Mouse (Mus musculus): ENCODE results near the gene Asap3.

Gene Asap3

DNA sequence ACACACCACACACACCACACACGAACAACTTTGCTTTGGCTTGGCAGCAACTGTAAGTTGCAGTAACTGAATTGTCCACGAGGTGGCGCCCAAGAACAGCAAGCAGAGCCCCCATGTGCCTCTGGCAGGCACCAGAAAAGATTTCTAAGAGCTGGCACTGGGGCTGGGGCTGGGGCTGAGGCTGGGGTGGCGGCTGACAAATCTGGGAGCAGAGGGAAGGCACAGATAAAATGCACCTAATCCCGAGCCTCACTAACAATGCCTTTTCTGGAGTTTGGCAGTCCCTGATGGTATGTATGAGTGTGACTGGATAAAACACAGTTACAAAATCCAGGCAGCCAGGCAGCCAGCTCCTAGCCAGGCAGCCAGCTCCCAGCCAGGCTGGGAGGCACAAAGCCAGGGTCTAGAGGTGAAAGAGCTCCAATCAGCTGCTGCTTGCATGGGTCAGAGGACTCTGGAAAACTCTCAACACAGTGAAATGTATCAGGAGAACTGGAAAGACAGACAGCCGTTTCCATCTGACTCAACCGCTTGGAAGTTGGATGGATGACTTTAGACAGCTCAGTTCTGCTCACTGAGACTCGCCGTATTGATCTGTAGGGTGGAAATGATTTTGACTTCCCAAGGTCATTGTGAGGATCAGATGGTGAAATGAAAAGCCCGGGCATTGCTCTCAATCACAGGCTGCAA is 54.5 kb downstream of the Asap3 start:
- DNase-seq, result peak; percentile 83

- peak; percentile 69 for DNase-seq
Measured at GRCm38 (mm10) chr4:136261912-136262311, 55.7 kb downstream of the Asap3 start.

GRCm38 (mm10) chr4:136263555-136263954 is 57.4 kb downstream of the Asap3 start:
- DNase-seq, result no peak

- no peak for DNase-seq
Measured at GRCm38 (mm10) chr4:136266716-136267343, 60.7 kb downstream of the Asap3 start.

DNA sequence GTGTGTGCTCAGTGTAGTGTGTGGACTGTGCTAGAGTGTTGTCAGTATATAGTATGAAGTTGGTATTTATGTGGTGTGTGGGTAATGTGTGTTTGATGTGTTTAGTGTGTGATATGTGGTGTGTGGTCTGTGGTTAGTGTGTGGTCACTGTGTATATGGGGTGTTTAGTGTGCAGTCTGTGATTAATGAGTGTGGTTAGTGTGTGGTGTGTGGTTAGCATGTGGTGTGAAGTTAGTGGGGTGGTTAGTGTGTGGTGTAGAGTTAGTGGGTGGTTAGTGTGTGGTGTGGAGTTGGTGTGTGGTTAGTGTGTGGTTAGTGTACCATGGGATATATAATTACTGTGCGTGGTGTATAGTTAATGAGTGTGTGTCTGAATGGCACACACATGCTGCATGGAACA is 62.7 kb downstream of the Asap3 start:
- no peak for DNase-seq

DNA sequence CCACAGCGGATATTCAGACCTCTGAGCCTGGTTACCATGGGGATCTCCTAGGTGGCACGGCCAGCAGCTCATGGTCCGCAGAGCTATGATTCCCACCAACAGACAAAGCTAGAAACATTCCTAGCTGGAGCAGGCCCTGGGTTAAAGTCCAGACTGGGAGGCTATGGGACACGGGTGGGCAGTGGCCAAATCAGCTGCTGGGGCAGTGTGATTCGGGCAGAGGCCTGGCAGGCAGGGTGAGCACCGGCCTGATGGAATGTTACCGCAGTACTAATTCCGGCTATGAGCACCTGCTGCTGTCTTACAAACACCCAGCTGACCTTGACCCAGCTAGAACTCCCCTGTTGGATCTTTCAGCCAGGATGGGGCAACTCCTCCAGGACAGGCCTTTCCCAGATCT is 64.5 kb downstream of the Asap3 start:
- DNase-seq, result peak; percentile 50

DNA sequence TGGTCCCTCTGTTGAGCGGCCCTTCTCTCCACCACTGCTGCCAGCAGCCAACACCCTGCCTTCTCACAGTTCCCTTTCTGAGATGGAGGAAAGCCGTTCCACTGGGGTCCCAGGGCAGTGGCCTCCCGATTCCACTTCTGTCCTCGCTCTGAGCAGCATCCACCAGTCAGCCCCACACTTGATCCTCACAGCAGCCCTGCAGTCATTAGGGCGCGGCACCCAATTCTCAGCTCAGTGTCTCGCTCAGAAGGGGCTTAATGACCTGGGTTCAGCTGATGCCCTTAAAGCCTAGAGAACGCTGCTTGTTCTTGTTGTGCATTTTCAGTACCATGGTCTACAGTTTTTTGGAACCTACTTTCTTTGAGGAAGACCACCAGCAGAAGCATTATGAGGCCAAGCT is 74.9 kb downstream of the Asap3 start:
- DNase-seq, result no peak

DNA sequence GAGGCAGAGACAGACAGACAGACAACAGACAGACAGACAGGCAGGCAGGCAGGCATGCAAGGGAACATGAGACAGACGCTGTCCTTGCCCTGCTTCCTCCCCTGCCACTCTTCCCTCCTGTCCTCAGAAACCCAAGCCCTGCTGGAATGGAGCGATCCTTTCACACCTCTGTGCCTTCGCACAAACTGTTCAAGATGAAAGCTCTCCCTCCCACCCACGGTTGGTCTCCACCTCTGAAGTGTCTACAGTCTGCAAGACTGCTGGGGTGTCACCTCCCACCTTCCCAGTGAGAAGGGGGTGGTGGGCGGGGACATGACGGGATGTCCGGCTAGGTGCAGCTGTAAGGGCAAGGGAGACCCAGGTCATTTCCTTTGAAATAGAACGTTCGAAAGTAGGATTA is 75.4 kb downstream of the Asap3 start:
- DNase-seq, result no peak

GRCm38 (mm10) chr4:136282621-136283480 is 76.7 kb downstream of the Asap3 start:
- peak; percentile 52 for DNase-seq

DNA sequence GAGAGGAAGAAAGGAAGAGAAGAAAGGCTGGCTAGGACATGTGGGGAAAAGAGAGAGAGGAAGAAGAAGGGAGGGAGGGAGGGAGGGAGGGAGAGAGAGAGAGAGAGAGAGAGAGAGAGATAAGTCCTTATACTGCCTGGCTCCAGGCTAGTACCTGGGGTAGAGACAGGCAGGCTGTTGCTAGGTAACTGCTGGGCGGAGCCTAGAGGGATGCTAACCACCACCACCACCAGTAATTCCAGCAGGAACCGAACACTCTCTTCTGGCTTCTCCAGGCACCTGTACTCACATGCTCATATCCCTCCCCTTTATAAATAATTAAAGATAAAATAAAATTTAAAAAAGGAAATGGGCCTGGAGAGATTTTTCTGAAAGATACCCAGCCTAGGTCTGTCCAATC is 77.6 kb downstream of the Asap3 start:
- DNase-seq, result no peak

DNA sequence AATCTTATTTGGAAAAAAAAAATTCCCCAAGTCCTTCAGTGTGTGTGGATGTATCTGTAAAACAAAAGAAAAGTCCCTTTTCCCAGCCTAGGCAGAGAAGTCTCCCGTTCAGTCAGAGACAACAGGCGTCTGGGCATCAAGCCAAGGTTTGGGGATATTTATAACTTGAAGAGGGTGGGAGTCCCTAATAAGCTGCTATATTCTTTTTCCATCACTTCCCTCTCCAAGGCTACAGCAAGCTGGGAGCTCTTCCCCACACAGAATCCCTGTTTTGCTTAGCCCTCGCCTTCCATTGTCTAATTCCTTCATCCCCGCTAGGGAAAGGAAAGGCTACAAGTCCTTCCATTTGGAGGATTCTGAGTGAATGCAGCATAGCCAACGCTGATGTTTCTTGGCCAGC is 78.3 kb downstream of the Asap3 start, which contains the start of gene Zfp46:
TSS of gene Zfp46 (plus strand) at position 229 of the 400 bp plus-strand sequence.
- peak; percentile 87 for DNase-seq

DNA sequence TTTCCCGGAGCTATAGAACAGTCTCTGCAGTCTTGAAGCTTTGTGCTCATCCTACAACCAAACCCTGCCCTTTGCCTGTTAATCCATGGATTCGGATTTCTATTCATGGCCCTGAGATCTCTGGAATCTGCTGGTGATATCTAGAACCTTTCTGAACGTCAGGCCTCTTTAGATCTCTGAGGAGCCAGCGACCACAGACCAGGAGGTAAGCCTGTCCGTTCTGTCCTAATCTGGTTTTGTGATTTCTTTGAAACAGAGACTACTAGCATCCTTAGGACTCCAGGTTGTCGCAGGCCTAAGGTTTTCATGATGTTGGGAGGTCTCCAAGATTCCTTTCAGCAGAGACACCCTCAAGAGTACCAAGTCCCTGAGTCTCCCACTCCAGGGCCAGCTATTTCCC is 78.7 kb downstream of the Asap3 start:
- no peak for DNase-seq

DNA sequence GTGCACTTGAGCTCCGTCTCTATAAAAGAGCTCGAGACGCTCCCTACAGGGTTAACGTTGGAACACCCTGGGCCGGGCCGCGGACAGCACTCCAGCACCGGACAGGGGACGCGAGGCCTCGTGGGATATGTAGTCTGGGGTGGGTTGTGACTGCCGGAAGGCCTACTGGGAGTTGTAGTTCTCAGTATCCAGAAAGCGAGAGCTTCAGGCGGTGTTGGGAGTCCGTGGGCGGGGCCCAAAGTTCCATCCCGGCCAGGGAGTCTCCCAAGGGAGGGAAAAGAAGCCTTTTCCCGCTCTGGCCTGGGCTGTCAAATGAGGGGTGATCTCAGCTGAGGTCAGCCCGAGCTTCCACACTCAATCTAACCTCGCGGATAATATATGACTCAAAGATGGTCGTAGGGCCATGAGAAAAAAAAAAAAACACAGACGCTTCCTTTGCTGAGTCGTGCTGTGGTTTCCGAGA is 79.2 kb downstream of the Asap3 start:
- peak; percentile 97 for DNase-seq

DNA sequence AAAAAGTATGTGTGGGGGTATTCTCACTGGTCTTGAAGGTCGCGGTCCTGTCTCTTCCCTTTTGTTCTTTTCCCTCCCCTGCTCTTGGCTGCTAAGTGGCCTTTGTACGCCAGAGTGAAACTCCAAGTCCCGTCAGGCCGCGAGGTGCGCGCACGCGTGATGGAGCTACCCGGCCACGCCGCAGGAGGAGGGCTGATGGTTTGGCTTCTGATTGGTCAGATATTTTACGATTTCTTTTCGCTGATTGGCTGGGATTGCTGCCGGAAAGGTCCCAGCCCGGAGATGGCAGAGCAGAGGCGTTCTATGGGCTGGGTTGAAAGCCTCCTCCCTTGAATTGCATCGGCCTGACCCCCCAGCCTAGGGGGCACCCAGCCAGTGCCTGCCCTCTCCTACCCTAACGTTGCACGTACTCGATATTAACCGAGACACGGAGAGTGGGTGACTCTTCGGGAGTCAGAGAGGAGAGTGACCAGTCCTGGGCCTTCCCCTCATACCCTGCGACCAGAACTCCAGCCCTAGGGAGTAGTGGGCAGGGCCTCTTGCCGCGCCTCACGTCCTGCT is 79.7 kb downstream of the Asap3 start:
- peak; percentile 98 for DNase-seq

- DNase-seq, result no peak
Measured at GRCm38 (mm10) chr4:136289918-136290780, 84.0 kb downstream of the Asap3 start.

DNA sequence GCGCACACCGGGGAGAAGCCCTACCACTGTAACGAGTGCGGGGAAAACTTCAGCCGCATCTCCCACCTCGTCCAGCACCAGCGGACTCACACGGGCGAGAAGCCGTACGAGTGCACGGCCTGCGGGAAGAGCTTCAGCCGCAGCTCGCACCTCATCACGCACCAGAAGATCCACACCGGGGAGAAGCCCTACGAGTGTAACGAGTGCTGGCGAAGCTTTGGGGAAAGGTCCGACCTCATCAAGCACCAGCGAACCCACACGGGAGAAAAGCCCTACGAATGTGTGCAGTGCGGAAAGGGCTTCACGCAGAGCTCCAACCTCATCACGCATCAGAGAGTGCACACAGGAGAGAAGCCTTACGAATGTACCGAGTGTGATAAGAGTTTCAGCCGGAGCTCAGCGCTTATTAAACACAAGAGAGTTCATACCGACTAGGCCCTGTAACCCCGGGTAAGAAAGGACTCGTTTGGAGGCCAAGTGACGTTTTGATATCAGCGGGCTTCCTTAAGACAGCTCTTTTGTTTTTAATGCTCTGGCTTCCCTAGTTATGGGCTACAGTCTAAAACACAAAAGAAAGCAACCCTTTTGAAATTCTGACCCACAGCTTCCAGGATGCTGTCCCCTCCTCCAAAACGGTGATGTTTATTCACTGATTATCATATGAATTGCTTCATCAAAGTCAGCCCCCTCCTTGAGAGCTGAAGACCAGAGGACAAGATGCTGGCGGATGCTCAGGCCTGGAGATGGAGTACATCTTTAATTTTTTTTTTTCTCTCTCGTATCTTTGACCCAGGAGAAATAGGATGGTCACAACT is 84.8 kb downstream of the Asap3 start:
- DNase-seq, result no peak

GRCm38 (mm10) chr4:136291692-136292091 is 85.5 kb downstream of the Asap3 start:
- DNase-seq, result no peak
